Mouse (Mus musculus): ENCODE data around the gene Tspan14. TPM values are rescaled to one million over a fixed set of nuclear protein-coding genes. Genes with fewer than 3 reads are reported as not detected.

The Tspan14 gene
- polyA plus RNA-seq, 2 experiments from 2014 or later = 62.4 to 88.4 TPM

GRCm38 (mm10) chr14:40874565-40874964, 92.0 kb downstream of the Tspan14 start:
- no peak for ATAC-seq

- ATAC-seq = no peak
Measured at GRCm38 (mm10) chr14:40873961-40874360, 92.6 kb downstream of the Tspan14 start.

GRCm38 (mm10) chr14:40870598-40870997, 96.0 kb downstream of the Tspan14 start:
- ATAC-seq = no peak

- ATAC-seq = no peak
Measured at GRCm38 (mm10) chr14:40864811-40865514, 101.6 kb downstream of the Tspan14 start.

GRCm38 (mm10) chr14:40863659-40864058, 102.9 kb downstream of the Tspan14 start:
- no peak for ATAC-seq

GRCm38 (mm10) chr14:40863022-40863421, 103.6 kb downstream of the Tspan14 start:
- ATAC-seq = no peak

Other genes with a start within 250 kb of the Tspan14 start
- under 1 TPM; 0.32 to 0.75 TPM for gene Sh2d4b, start 73.5 kb downstream of the Tspan14 start, polyA plus RNA-seq (2017; shearing (Covaris generic))
- gene Fam213a, start 47.0 kb upstream of the Tspan14 start, polyA plus RNA-seq (2017; shearing (Covaris generic)) = 10 to 100 TPM; 12.4 to 13.4 TPM
- not detected for gene Dydc2, start 102.4 kb upstream of the Tspan14 start, polyA plus RNA-seq (2017; shearing (Covaris generic))
- not detected for gene Dydc1, start 106.1 kb upstream of the Tspan14 start, polyA plus RNA-seq (2017; shearing (Covaris generic))
- not detected for gene Mat1a, start 138.2 kb upstream of the Tspan14 start, polyA plus RNA-seq (2017; shearing (Covaris generic))
- gene Sftpa1, start 165.0 kb upstream of the Tspan14 start, polyA plus RNA-seq (2017; shearing (Covaris generic)) = not detected
- not detected for gene Mbl1, start 184.7 kb upstream of the Tspan14 start, polyA plus RNA-seq (2017; shearing (Covaris generic))
- gene Sftpd, start 218.3 kb upstream of the Tspan14 start, polyA plus RNA-seq (2017; shearing (Covaris generic)) = not detected